Mouse (Mus musculus) embryonic facial prominence, embryonic 15.5 days (tissue): Measurements from ENCODE around the gene Golga2. TPM values are rescaled to one million over a fixed set of nuclear protein-coding genes. Genes with fewer than 3 reads are reported as not detected.

Experiments used
- ATAC-seq: fragments of 200-750 bp; cut with Nextera tagmentation; 2 replicates; pipeline ENCODE4 v1.8.0; 2017; ENCODE audit warnings: low read depth, moderate TSS enrichment; ENCODE audit not compliant: insufficient number of reproducible peaks, low FRiP score, low TSS enrichment
- H3K27ac ChIP-seq: fragments of 300-500 bp; sonication (generic); replicated peaks from 2 replicates; pipeline ENCODE4 v1.5.1; 2015; ENCODE audit warnings: mild to moderate bottlenecking, inconsistent platforms
- H3K27me3 ChIP-seq: fragments of 300-500 bp; sonication (generic); 2 replicates; pipeline ENCODE4 v1.6.1; 2015; ENCODE audit warnings: inconsistent platforms
- H3K36me3 ChIP-seq: fragments of 300-500 bp; sonication (generic); 2 replicates; pipeline ENCODE4 v1.6.1; 2015; ENCODE audit warnings: mild to moderate bottlenecking, inconsistent platforms
- H3K4me1 ChIP-seq: fragments of 300-500 bp; sonication (generic); 2 replicates; pipeline ENCODE4 v1.6.1; 2015; ENCODE audit warnings: inconsistent platforms
- H3K4me2 ChIP-seq: fragments of 300-500 bp; sonication (generic); replicated peaks from 2 replicates; pipeline ENCODE4 v1.6.1; 2015; ENCODE audit warnings: mild to moderate bottlenecking, inconsistent platforms
- H3K4me3 ChIP-seq: fragments of 300-500 bp; sonication (generic); replicated peaks from 2 replicates; pipeline ENCODE4 v1.5.1; 2015; ENCODE audit warnings: mild to moderate bottlenecking, inconsistent platforms
- H3K9ac ChIP-seq: fragments of 300-500 bp; sonication (generic); 2 replicates; pipeline ENCODE4 v1.6.1; 2015; ENCODE audit warnings: inconsistent platforms
- H3K9me3 ChIP-seq: fragments of 300-500 bp; sonication (generic); replicated peaks from 2 replicates; pipeline ENCODE4 v1.6.1; 2016; ENCODE audit warnings: inconsistent platforms
- WGBS: fragments of 180-500 bp; shearing (Covaris S2); methylation state at CpG from one replicate; pipeline ENCODE4 v1.1.7; 2015; 5-methylcytosine and 5-hydroxymethylcytosine counted together
- polyA plus RNA-seq: library from polyadenylated mRNA; unstranded; fragments of >200 nt; fragmentation: Nextera tagmentation; extraction: Ambion mirVana; gene quantifications from 2 replicates; pipeline ENCODE4 v1.2.1, GENCODE M21; 2015

The Golga2 gene
- polyA plus RNA-seq, 1 experiment from 2014 or later = 33.9 TPM

DNA sequence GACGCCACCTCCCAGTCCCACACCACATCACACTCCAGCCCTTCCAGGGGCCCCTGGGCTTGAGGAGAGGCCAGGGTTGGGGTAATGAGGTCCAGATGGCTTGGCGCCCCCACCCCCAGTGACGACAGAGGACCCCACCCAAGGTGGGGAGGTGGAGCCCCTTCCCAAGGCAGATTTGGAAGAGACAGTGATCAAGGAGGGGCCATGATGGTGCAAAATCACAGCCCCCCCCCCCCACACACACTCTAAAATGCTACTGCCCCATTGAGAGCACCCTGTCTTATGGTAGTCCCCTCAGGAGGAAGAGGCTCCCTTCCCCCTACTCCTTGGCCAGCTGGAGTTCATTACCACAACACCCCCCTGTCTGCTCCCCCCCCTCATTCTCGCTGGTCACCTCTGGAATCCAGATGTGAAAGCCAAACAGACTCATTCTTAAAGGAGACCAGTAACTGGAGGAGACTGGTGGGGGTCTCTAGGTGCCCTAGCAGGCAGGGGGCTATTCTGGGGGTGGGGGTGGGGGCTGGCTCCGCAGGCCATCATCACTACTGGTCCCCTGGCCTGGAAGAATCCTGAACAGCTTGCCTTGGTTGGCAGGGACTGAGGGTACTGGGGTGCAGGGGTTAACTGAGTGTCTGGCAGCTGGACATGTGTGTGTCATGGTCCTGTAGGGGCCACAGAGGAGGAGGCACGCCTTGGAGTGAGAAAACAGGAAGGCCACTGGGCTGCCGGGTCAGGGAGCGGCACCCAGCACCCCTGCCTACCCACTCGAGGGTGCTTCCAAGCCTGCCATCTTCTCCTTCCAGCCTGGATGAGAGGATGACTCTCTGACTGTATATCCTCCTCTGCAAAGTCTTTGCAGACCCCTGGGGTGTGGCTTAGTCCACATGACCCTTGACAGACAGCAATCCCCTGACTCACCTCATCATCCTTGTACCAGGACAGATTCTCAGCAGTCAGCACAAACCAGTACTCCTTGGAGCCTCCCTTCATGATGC is 32.7 kb downstream of the Golga2 start:
- no peaks in the 10 kb centered on the region for H3K9me3 ChIP-seq
- H3K4me1 ChIP-seq = peaks cover 67% of the 10 kb centered on the region
- no peak overlapping the region for H3K9ac ChIP-seq
- H3K36me3 ChIP-seq = peaks cover 11% of the 10 kb centered on the region
- peak overlapping the region; percentile 61 for H3K4me2 ChIP-seq
- H3K27ac ChIP-seq = peak overlapping the region; percentile 99
- 17% methylated on average over 9 of the region's 9 CpGs for whole genome bisulfite sequencing
- H3K27me3 ChIP-seq = no peaks in the 10 kb centered on the region
- peak; percentile 51 for ATAC-seq
- peak overlapping the region; percentile 53; the same call in 1 of the 2 replicates for H3K4me3 ChIP-seq

DNA sequence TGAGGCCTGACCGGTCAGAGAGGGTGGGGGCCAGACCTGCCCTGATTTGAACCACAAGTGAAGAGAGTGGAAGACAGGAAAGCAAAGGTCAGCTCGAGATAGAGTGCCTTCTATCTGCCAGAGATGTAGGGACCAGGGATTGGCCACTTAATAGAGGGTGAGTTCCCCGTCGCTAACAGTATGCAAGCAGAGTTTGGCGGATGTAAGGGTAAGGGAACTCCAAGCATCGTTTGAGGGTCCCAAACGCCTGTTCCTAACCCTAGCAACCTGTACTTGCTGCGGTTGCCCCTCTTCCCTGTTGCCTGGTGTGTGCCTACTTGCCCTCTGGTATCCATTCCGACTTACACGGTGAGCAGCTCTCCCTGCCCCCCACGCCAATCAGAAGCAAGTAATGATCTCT is 33.5 kb downstream of the Golga2 start:
- Histone ChIP-seq H3K4me2 (no peak overlapping the region), H3K27ac (peak overlapping the region; percentile 99), H3K9ac (no peak overlapping the region), H3K9me3 (no peaks in the 10 kb centered on the region), H3K36me3 (peaks cover 12% of the 10 kb centered on the region), H3K4me3 (no peak overlapping the region), H3K27me3 (no peaks in the 10 kb centered on the region), H3K4me1 (peaks cover 64% of the 10 kb centered on the region)
- no peak for ATAC-seq
- whole genome bisulfite sequencing = 51% methylated on average over 11 of the region's 11 CpGs

- Histone ChIP-seq H3K9ac (no peak overlapping the region), H3K36me3 (peaks cover 15% of the 10 kb centered on the region), H3K27ac (peak overlapping the region; percentile 60; the same call in 1 of the 2 replicates), H3K4me3 (no peak overlapping the region), H3K27me3 (no peaks in the 10 kb centered on the region), H3K9me3 (no peaks in the 10 kb centered on the region), H3K4me1 (peaks cover 64% of the 10 kb centered on the region), H3K4me2 (no peak overlapping the region)
- no peak for ATAC-seq
- 58% methylated on average over 9 of the region's 9 CpGs for WGBS
These were observed 34.6 kb downstream of the Golga2 start for GRCm38 (mm10) chr2:32321591-32322298.

GRCm38 (mm10) chr2:32322754-32323741 is 35.9 kb downstream of the Golga2 start:
- no peaks in the 10 kb centered on the region for H3K9me3 ChIP-seq
- no peaks in the 10 kb centered on the region for H3K27me3 ChIP-seq
- no peak for ATAC-seq
- H3K4me1 ChIP-seq = peaks cover 63% of the 10 kb centered on the region
- peaks cover 15% of the 10 kb centered on the region for H3K36me3 ChIP-seq
- H3K4me2 ChIP-seq = no peak overlapping the region
- H3K4me3 ChIP-seq = no peak overlapping the region
- WGBS = 67% methylated on average over 7 of the region's 7 CpGs
- 0 out of 2 replicates have a peak overlapping the region, but pooled peaks have one; percentile 60 for H3K27ac ChIP-seq
- no peak overlapping the region for H3K9ac ChIP-seq

GRCm38 (mm10) chr2:32324322-32324721 is 37.1 kb downstream of the Golga2 start:
- WGBS = 57% methylated on average over 4 of the region's 4 CpGs
- ATAC-seq = no peak
- peaks cover 15% of the 10 kb centered on the region for H3K36me3 ChIP-seq

GRCm38 (mm10) chr2:32325342-32325741 is 38.2 kb downstream of the Golga2 start:
- no peak overlapping the region for H3K4me3 ChIP-seq
- H3K36me3 ChIP-seq = peaks cover 15% of the 10 kb centered on the region
- H3K4me1 ChIP-seq = peaks cover 68% of the 10 kb centered on the region
- H3K9ac ChIP-seq = no peak overlapping the region
- 50% methylated on average over 7 of the region's 7 CpGs for WGBS
- peak overlapping the region; percentile 35 for H3K27ac ChIP-seq
- no peak for ATAC-seq
- H3K27me3 ChIP-seq = no peaks in the 10 kb centered on the region
- no peaks in the 10 kb centered on the region for H3K9me3 ChIP-seq
- H3K4me2 ChIP-seq = no peak overlapping the region

More at GRCm38 (mm10) chr2:32324322-32324721, 37.1 kb downstream of the Golga2 start:
- Histone ChIP-seq H3K27me3 (no peaks in the 10 kb centered on the region), H3K9me3 (no peaks in the 10 kb centered on the region), H3K4me2 (no peak overlapping the region), H3K27ac (no peak overlapping the region), H3K9ac (no peak overlapping the region), H3K4me3 (no peak overlapping the region), H3K4me1 (peaks cover 69% of the 10 kb centered on the region)

GRCm38 (mm10) chr2:32327200-32327599 is 40.0 kb downstream of the Golga2 start:
- H3K9me3 ChIP-seq = no peaks in the 10 kb centered on the region
- no peaks in the 10 kb centered on the region for H3K27me3 ChIP-seq
- H3K27ac ChIP-seq = peak overlapping the region; percentile 44; the same call in 1 of the 2 replicates
- peaks cover 60% of the 10 kb centered on the region for H3K4me1 ChIP-seq
- no peak overlapping the region for H3K9ac ChIP-seq
- WGBS = 48% methylated on average over 4 of the region's 4 CpGs
- H3K36me3 ChIP-seq = peaks cover 15% of the 10 kb centered on the region
- no peak overlapping the region for H3K4me2 ChIP-seq
- no peak for ATAC-seq
- no peak overlapping the region for H3K4me3 ChIP-seq

GRCm38 (mm10) chr2:32328911-32329460 is 41.8 kb downstream of the Golga2 start:
- no peak for ATAC-seq
- H3K4me1 ChIP-seq = peaks cover 54% of the 10 kb centered on the region
- H3K9ac ChIP-seq = no peak overlapping the region
- H3K36me3 ChIP-seq = peaks cover 13% of the 10 kb centered on the region; the same call in 1 of the 2 replicates
- no peaks in the 10 kb centered on the region for H3K27me3 ChIP-seq
- H3K4me2 ChIP-seq = no peak overlapping the region
- peak overlapping the region; percentile 96 for H3K27ac ChIP-seq
- H3K4me3 ChIP-seq = no peak overlapping the region
- 25% methylated on average over 13 of the region's 13 CpGs for WGBS
- no peaks in the 10 kb centered on the region for H3K9me3 ChIP-seq

DNA sequence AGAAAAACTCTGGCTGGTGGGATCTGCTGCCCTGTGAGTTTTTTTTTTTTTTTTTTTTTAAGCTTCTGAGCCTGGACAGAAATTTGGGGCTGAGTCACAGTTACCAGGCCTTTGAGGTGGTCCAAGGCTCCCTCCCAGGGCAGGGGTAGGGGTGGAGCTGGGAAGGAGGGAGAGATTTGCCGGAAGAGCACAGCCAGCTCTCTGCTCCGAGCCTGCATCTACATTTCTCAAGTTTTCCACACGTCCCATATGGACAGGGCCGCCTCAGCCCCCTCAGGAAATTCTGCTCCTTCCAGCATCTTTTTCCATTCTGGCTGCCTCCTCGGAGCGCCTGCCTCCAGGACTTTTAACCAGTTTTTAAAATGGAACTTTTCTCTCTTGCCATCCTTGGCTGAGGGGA is 42.3 kb downstream of the Golga2 start:
- H3K9ac ChIP-seq = no peak overlapping the region
- peaks cover 18% of the 10 kb centered on the region for H3K36me3 ChIP-seq
- no peak overlapping the region for H3K4me3 ChIP-seq
- peak; percentile 71 for ATAC-seq
- H3K4me1 ChIP-seq = peaks cover 54% of the 10 kb centered on the region
- H3K9me3 ChIP-seq = no peaks in the 10 kb centered on the region
- no peak overlapping the region for H3K4me2 ChIP-seq
- WGBS = 10% methylated on average over 6 of the region's 6 CpGs
- peak overlapping the region; percentile 96 for H3K27ac ChIP-seq
- no peaks in the 10 kb centered on the region for H3K27me3 ChIP-seq

- Histone ChIP-seq H3K36me3 (peaks cover 37% of the 10 kb centered on the region), H3K4me2 (no peak overlapping the region), H3K27ac (no peak overlapping the region), H3K9ac (no peak overlapping the region), H3K4me3 (no peak overlapping the region), H3K27me3 (no peaks in the 10 kb centered on the region), H3K9me3 (no peaks in the 10 kb centered on the region), H3K4me1 (peaks cover 35% of the 10 kb centered on the region)
- ATAC-seq = no peak
- WGBS = 85% methylated on average over 5 of the region's 5 CpGs
These were observed 45.0 kb downstream of the Golga2 start for GRCm38 (mm10) chr2:32332159-32332558.
